Mouse (Mus musculus) neutrophil, adult 5-6 weeks (primary cell): ENCODE measurements around the gene Klhl32. TPM values are rescaled to one million over a fixed set of nuclear protein-coding genes. Genes with fewer than 3 reads are reported as not detected.

ENCODE experiments used
- ATAC-seq: fragments of 151-379, 151-347 bp; 2 replicates; pipeline ENCODE4 v1.8.0; 2017; ENCODE audit warnings: mild to moderate bottlenecking, moderate TSS enrichment; ENCODE audit not compliant: insufficient number of reproducible peaks, poor library complexity, low FRiP score, severe bottlenecking; ENCODE audit errors: extremely low read depth
- total RNA-seq: library from RNA; stranded (forward); fragments of 200-1000 nt; gene quantifications from 2 replicates; pipeline ENCODE4 v1.2.3, GENCODE M21; 2017

Gene Klhl32
- total RNA-seq, 1 experiment from 2014 or later = 0.23 TPM

DNA sequence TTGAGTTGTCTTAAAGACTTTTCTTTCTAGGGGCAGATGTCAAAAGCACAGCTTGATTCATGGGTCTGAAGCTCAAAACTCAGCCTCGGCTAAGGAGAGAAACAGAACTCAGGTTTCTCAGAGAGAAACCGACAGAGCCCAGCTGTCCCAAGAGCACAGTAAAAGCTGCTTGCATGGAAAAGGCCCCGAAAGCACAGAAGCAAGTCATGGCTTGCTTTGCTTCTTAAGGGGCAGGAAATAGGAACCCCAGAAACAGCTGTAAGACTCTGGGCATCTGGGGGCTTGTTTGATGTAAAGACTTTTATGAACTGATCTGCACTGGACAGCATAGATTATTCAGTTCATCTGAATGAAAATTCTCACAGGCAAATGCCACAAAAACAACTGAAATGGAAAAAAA, 53.1 kb downstream of the Klhl32 start:
- ATAC-seq = no peak

DNA sequence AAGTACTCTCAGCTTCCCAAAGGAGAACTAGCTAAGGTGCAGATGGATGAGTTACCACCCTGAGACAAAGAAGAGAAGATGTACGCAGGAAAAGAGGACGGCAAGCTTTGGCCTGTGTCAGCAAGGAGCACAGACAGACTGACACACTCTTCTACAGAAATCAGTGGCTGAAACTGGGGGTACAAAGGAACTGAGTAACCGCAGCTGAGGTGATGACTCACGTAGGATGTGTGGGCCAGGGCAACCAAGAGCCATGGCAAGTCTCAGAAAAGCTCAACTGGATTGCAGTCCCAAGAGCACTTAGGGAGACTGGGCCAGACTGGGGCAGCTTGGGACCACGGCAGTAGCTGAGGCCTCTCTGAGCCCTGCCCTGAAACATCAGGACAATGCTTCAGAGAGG, 53.6 kb downstream of the Klhl32 start:
- ATAC-seq = no peak

DNA sequence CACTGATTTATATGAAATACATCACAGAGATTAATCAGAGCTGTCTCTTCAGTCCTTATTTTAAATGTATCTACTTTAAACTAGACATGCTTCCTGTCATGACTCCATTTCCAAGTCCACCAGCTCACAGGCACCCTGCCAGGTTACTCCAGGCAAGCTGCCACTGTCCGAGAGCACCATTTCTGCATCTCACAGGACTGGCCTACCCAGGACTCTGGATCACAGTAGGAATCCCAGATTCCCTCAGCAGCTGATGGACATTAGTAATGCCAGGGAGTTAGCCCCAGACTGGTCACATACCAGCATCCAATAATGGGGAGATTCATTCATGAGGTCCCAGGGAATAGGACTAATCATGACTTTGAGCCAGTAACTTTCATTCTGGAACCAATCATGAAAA, 54.7 kb downstream of the Klhl32 start:
- no peak for ATAC-seq

DNA sequence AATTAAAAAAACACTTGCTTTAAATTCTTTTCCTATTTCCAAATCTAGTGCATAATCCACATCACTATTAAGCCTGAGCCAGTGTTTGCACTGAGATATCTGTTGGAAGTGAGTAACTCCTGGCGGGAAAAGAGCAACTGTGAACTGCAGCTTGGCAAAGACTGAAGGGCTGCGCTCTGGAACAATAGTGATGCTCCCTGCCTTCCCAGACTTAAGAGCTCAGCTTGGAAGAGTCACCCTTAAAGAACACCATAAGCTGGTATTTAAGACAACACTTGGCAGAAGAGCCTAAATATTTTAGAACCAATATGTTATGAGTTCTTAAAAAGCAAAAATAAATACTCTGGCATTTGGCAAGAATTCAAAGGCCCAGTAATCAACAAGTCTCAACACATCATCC, 55.7 kb downstream of the Klhl32 start:
- ATAC-seq = no peak

DNA sequence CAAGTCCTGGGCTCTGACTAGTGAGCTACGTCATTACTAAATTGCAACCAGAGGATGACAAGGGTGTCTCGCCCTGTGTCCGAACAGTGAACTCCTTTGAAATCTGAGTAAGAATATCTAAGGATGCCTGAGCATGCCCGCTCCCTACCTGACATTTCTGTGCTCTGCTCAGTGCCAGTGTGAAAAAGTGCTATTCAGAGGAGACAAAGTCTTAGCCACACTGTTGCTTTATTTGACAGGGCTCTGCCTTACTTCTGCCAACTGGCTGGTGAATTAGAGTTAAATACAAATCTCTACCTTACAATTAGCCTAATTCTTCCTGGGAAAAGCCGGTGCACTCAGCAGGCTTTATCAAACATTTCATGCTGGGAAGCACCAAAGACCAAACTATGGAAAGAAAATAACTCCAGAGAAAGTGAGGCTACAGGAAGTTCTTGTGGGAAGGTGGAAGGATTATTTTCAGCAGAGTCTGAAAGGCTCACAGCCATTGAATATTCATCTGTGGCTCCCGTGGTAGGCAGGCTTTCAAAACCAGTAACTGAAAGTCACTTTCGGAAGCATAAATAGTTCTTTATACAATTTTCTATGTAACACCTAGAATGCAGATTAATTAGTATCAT, 57.1 kb downstream of the Klhl32 start:
- ATAC-seq = no peak

DNA sequence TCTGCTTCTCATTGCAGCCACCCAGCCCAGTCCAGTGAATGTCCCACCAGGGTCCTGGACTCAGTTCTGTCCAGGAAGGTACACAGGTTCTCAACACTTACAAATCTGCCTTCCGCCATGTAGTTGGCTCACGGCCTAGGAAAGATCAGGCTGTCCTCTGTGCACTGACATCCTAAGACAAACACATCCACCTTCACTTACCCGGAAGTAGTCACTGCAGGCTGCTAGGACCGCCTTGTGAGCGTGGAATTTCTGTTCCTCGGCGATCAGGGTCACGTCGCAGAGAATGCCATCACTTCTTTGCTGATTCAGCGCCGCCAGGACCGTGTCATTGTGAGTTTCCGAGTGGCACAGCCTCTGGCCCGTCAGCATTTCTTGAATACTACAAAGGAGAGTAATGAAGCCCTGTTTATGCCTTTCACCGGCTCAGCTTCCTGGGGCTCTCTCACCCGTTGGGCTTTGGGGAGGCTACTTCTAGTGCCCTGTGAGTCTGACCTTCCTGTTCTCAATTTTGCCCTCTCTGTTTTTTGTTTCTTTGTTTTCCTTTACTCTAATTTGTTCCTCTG, 58.4 kb downstream of the Klhl32 start:
- ATAC-seq = no peak

DNA sequence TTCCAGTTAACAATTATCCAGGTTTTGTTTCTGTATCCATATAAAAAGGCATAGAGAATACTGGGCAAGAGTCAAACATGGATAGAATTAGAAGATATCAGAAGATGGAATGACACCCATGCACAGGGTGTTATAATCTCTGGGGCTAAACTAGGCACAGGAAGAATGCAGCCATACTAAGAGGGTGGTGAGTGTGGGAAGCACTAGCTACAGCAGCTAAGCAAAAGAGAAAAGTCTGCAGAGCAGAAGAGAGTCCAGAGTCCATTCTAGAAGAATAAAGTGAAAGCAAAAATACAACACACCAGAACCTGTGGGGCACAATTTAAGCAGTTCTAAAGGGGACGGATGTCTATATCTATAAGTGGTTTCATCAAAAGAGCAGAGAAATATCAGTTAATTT, 61.6 kb downstream of the Klhl32 start:
- no peak for ATAC-seq

DNA sequence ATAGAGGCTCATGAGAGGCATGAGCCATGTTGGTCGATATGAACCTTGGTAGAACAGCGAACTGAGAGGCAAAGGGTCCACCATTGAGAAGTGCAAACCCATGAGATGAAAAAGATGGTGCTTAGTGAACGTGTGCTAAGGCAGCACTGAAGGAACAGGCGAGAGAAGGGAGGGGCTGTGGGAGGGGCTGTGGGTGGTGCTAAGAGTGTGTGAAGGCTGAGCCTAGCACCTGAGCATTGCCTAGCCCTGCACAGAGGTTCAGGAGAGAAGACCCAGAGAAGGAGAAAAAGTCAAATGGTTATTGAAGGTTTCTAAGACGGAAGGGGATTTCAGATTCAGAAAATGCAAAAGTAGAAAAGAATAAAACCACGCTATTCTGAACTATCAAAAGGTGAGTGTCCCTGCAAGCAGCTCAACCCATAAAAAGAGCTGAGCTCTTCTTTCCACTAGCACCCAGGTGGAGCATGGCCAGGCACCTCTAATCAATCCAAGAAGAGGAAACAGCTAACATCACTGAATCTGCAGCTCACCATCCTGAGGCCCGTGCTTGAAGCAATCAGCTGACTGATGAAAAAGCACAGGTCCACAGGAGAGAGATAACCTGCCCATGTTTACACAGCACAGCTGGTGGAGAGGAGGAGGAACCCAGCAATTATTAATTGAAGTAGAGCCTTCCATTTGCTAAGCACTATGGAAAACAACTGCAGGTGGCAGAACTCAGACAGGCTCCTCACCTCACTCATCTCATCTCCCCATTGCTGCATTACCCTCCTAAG, 65.0 kb downstream of the Klhl32 start:
- no peak for ATAC-seq

DNA sequence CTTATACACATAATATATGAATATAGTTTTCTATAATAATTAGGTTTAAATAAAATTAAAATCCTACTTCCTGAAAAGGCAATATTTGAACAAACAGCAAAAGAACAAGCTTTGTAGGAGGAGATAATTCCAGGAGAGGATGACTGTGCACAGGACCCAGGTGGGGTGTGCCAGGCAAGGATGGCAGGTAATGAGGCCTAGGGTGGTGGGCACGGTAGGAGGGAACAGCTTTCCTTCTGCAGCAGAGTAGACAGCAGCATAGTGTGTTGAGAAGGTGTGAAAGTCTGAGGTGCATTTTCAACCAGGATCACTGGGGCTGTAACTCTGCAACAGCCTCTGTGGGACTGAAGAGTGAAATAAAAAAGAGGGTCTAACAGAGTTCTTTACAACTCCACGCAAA, 85.0 kb downstream of the Klhl32 start:
- no peak for ATAC-seq

DNA sequence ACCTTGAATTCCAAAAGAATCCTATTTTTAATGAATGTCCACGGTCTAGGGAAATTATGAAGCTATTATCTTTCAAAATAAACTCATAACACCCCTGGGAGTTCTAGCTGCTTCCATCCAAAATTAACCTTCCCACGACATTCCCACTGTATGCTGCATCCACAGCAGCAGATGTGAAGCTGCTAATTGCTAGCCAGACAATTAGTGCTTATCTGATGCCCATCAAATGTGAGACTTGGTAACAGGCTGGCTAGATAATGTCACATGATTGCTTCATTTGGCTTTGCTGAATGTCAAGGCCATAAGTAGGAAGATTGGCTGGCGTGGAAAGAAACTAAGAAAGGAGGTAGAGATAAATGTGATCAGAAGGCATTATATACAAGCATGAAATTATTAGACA, 85.5 kb downstream of the Klhl32 start:
- ATAC-seq = no peak

DNA sequence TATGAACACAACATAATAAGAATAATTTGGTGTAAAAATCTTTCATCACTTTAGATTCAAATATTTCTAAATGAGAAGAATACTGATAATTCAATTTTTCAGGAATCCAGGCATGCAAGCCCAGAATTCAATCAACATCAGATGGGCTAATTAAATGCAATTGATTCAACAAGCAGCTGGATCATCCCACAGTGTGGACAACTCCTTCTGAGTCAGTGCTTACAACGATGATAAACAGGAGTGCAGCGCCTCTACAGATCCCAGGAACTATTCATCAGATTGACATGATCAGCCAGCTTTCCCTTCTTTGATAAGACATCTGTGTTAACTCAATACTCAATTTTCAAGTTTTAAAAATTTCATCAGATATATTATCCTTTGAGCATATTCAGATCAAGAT, 86.4 kb downstream of the Klhl32 start:
- ATAC-seq = no peak

DNA sequence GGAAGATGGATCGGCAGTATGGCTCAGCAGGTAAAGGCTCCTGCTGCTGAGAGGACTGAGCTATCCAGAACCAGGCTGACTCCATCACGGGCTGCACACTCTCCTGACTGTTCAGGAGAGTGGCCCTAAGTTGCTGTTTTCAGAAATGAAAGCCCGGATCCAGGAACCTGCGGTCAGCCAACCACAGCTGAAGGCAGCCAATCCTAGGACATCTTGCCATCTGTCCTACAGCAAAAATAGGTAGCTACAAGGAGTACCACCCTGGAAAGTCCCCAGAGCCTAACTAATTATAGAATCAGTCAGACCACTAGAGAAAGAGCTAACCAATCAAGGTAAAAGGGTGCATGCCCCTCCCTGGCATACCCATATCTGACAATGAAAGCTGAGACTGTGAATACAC, 87.5 kb downstream of the Klhl32 start:
- no peak for ATAC-seq

DNA sequence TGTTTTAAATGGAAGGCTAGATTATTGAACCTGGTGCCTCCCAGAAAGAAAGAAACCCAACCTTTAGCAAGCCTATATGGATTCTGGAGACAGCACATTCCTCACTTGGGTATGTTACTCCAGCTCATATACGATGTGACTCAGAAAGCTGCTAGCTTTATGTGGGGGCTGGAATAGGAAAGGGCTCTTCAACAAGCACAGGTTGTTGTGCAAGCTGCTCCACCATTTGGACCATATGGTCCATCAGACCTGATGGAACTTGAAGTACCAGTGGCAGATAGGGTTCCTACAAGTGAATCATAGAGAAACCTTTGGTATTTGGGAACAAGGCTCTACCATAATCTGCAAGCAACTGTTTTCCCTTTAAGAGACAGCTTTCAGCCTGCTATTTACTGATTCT, 92.0 kb downstream of the Klhl32 start:
- no peak for ATAC-seq

DNA sequence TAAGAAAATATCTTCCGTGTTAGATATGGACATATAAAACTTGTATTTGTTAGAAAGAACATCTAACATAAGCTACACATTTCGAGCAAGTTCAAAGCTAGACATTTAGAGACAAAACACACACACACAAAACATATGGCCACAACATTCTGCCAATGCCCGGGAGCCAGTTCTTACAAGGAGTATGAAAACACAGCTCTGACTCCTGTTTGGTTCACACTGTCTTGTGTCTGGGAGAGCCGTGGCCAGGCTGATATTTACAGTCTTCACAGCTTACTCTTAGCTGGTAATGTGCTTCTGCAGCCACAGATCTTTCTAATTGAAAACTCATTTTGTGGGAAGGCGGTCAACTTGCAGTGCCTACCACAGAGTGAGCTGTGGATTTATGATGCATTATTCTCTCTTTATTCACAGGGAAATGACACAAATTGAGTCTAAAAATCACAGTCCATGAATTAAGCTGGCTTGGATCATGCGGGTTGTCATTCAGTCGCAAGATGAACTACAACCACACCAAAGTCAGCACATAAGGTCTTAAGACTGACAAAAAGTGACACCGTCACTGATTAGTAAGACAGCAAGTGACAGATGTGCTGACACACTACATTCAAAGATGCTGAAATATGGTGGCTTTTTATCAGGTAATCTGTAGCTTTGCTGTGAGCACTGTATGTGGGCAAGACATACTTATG, 98.3 kb downstream of the Klhl32 start:
- no peak for ATAC-seq

DNA sequence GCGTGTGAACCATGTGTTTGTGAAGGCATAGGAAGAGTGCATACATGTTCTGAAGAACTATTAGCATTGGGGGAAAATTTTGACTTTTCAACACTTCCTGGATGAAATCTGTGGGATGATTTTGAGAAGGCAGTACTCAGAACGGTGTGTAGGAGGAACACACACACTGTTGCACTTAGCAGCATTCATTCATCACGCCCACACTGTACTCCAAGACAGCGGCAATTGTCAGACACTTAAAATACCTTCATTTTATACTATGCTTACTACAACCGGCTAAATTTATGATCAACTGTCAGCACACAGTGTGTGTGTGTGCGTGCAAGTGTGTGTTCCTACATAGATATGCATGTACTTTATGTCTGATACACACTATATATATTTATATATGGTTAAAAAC, 113.8 kb downstream of the Klhl32 start:
- ATAC-seq = no peak

DNA sequence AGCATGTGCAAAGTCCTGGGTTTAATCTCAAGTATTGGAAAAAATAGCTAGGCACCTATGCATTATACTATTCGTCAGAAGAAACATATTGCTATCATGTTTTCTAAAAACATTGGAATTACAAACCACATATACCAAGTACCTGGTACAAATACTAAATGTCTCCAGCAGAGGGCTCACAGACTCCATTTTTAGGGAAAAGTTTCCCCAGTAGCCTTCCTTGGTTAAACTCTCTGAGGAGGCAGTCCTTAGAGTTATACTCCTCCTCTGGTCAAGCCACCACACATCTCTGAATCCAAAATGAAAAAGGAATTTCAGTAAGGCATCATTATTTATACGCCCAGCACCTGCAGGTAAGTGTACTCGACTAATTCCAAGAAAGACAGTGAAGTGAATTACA, 130.1 kb downstream of the Klhl32 start:
- no peak for ATAC-seq

DNA sequence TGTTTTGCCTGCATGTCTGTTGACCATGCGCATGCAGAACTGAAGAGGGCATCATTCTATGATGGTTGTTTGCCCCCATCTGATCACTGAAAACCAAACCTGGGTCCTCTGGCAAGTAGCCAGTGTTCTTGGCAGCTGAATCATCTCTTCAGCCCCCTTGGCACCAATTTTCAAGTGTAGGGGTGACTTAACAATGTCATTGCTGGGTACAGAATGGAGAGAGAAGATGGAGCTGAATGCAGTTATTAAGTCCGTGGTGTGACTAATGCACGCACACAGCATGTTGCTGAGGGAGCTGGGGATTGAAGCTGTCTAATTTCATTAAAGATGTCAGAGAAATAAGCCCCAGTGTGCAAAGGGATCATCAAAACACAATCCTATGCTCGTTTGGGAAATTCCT, 135.4 kb downstream of the Klhl32 start:
- no peak for ATAC-seq

DNA sequence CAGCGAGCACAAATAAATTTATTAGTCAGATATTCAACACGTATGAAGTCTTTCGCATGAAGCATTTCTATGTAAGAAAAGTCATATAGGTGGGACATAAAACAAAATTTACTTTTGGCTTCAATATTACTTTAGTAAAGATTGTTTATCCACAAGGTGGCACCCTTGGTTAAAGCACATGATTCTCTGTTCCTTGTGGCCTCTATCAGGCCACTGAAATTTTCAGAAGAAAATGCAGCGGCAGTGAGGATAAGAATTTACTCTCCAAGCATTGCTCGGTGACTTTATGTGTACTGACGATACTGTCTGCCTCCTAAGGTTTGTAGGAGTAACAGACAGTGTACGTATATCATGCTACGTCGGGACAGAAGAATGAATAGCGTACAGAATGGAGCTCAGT, 136.6 kb downstream of the Klhl32 start:
- no peak for ATAC-seq

DNA sequence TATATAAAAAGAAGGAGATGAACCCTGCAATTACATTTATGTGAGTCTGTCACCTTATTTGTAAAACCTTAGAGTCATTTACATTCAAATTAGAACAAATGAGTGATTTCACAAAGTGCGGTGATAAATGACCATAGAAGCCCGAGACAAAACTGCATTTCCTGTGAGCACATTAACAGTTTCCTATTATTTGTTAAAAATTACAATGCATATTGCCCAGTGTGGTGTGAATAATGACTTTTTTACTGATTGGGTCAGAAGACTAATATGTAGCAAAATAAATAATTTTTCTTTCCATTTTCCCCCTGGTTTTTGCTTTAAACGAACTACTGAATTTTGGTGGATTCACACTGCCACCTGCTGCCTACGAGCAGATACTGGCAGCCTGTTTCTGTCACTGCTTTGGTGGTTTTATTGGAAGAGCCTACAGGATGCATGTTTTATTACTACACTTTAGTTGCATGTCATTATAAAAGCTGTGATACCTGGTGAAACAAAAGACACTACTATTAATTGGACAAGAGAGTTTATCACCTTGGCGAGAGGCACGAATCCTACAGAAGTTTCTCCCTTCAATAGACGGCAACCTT, 152.3 kb downstream of the Klhl32 start:
- no peak for ATAC-seq

DNA sequence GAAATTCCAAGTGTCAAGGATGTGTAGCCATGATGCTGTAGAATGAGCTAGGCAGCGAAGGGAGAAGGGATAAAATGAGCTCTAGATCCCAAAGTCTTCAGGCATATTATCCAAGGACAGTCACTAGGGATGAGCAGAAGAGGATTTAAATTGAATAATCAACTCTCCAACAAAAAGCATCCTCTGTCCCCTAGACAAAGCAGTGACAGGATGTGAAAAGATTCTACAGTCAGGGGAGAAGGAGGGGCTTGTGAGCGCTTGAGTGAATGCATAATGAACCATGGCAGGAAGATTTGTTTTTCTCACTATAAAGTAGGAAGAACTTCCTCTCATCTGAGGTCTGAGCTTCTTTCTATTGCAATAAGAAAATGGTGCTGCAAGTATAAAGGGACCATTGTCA, 170.8 kb downstream of the Klhl32 start:
- no peak for ATAC-seq
